Mouse (Mus musculus) stomach, embryonic 14.5 days (tissue): ENCODE measurements around the gene Celf1. TPM values are rescaled to one million over a fixed set of nuclear protein-coding genes. Genes with fewer than 3 reads are reported as not detected.
"Not testable (repeated sequence)": the region's sequence is repeated elsewhere in the genome, so short reads cannot be mapped to it uniquely, and the experiment has no call there.

ENCODE experiments used
- ATAC-seq: fragments of 200-750 bp; cut with Nextera tagmentation; 2 replicates; pipeline ENCODE4 v1.8.0; 2017; ENCODE audit warnings: low read depth, moderate TSS enrichment; ENCODE audit not compliant: insufficient number of reproducible peaks, insufficient read depth, low FRiP score
- H3K27ac ChIP-seq: fragments of 300-500 bp; sonication (generic); 2 replicates; pipeline ENCODE4 v1.5.1; 2014; ENCODE audit warnings: mild to moderate bottlenecking, low read length, moderate library complexity, mixed read lengths
- H3K27me3 ChIP-seq: fragments of 300-500 bp; sonication (generic); 2 replicates; pipeline ENCODE4 v1.6.1; 2014; ENCODE audit warnings: low read length, control low read depth, mixed read lengths; ENCODE audit not compliant: control insufficient read depth, insufficient read depth
- H3K36me3 ChIP-seq: fragments of 300-500 bp; sonication (generic); 2 replicates; pipeline ENCODE4 v1.6.1; 2014; ENCODE audit warnings: mild to moderate bottlenecking, control low read depth, low read length, moderate library complexity, mixed read lengths; ENCODE audit not compliant: control insufficient read depth, insufficient read depth
- H3K4me1 ChIP-seq: fragments of 300-500 bp; sonication (generic); 2 replicates; pipeline ENCODE4 v1.6.1; 2014; ENCODE audit warnings: low read length, control low read depth, mixed read lengths; ENCODE audit not compliant: control insufficient read depth, insufficient read depth
- H3K4me2 ChIP-seq: fragments of 300-500 bp; sonication (generic); replicated peaks from 2 replicates; pipeline ENCODE4 v1.6.1; 2014; ENCODE audit warnings: low read depth, low read length, control low read depth
- H3K4me3 ChIP-seq: fragments of 300-500 bp; sonication (generic); 2 replicates; pipeline ENCODE4 v1.5.1; 2014; ENCODE audit warnings: low read depth, low read length, control low read depth
- H3K9ac ChIP-seq: fragments of 300-500 bp; sonication (generic); replicated peaks from 2 replicates; pipeline ENCODE4 v1.6.1; 2014; ENCODE audit warnings: low read depth, mild to moderate bottlenecking, control low read depth, low read length, moderate library complexity, mixed read lengths
- H3K9me3 ChIP-seq: fragments of 300-500 bp; sonication (generic); 2 replicates; pipeline ENCODE4 v1.6.1; 2016; ENCODE audit warnings: low read depth, low read length, control low read depth; ENCODE audit not compliant: control insufficient read depth
- WGBS: fragments of 180-500 bp; shearing (Covaris S2); extraction: QIAGEN DNeasy Blood & Tissue Kit; methylation state at CpG from one replicate; pipeline ENCODE4 v1.1.7; 2014; 5-methylcytosine and 5-hydroxymethylcytosine counted together
- polyA plus RNA-seq: library from polyadenylated mRNA; unstranded; fragments of >200 nt; fragmentation: Nextera tagmentation; extraction: Ambion mirVana; gene quantifications from 2 replicates; pipeline ENCODE4 v1.2.1, GENCODE M21; 2014

Gene Celf1
- polyA plus RNA-seq, 1 experiment from 2014 or later = 75.1 TPM

DNA sequence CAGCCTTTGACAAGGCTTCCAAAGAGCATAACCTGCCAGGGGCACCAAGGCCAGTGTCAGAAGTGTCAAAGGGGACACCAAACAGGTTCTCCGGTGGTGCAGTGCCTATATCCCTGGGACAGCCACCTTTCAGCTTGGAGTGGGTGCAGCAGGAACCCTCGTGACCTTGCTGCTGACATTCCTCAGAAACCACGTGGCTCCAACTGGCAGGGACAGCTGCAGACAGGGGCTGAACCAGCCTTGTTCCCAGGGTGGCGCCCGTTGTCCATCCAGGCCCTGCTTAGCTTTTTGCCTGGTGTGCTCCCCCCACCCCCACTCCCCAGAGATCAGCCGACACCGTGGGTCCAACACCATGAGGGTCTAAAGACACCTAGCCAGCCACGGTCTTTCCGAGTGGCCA, 95.2 kb downstream of the Celf1 start, which contains the start of gene Rapsn:
Rapsn (plus strand) TSS at position 236 of the 400 bp plus-strand sequence.
- Histone ChIP-seq H3K27me3 (no peaks in the 10 kb centered on the region), H3K9me3 (no peaks in the 10 kb centered on the region), H3K36me3 (no peaks in the 10 kb centered on the region), H3K9ac (no peak within 1 kb of the TSS), H3K4me1 (no peaks in the 10 kb centered on the region), H3K27ac (no peak within 1 kb of the TSS), H3K4me2 (no peak within 1 kb of the TSS), H3K4me3 (no peak within 1 kb of the TSS)
- peak; percentile 24; the same call in 1 of the 2 replicates for ATAC-seq
- 55% methylated on average over 9 of the region's 9 CpGs for WGBS

DNA sequence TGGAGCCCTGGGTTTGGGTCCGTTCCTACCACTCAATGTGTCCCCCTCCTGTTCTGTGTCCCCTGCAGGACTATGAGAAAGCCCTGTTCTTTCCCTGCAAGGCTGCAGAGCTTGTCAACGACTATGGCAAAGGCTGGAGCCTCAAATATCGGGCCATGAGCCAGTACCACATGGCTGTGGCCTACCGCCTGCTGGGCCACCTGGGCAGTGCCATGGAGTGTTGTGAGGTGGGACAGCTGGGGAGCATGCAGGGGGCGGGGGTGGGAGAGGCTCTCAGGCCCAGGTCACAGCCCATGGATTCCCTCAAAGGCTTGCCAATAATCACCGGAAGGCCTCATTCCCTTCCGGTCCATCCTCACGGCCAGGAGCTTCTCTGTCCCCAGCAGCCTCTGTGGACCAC, 101.6 kb downstream of the Celf1 start:
- Histone ChIP-seq H3K36me3 (no peaks in the 10 kb centered on the region), H3K27ac (no peak overlapping the region), H3K4me2 (no peak overlapping the region), H3K4me1 (no peaks in the 10 kb centered on the region), H3K9me3 (no peaks in the 10 kb centered on the region), H3K4me3 (no peak overlapping the region), H3K9ac (no peak overlapping the region), H3K27me3 (no peaks in the 10 kb centered on the region)
- 75% methylated on average over 8 of the region's 8 CpGs for WGBS
- ATAC-seq = no peak

DNA sequence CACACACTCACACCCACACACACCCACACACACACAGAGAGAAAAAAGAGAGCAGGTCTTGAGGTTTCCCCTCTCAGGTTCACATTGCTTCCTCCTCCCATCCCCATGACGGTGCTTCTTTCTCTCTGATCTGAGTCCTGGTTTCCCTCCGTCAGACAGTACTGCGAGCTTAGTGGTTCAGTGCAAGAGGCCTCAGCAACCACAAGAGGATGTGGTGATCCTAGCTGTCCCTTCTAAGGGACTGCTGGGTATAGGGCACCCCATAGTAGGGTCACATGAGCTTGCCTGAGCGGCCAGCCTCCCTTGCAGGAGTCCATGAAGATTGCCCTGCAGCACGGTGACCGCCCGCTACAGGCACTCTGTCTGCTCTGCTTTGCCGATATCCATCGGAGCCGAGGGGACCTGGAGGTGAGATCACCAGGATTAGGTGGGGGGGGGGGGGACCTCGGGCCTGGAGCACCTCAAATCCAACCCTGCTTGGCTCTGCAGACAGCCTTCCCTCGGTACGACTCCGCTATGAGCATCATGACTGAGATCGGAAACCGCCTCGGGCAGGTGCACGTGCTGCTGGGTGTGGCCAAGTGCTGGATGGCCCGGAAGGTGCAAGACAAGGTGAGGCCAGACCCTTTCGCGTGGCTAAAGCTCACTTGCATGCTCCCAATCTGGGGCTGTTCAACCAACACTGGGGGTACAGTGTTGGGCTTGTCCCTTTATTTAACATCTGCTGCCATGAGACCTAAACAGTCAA, 102.6 kb downstream of the Celf1 start:
- H3K36me3 ChIP-seq = no peaks in the 10 kb centered on the region
- 66% methylated on average over 21 of the region's 21 CpGs for WGBS
- no peak overlapping the region for H3K4me2 ChIP-seq
- no peak; the same call in 1 of the 2 replicates for ATAC-seq
- no peaks in the 10 kb centered on the region for H3K4me1 ChIP-seq
- no peaks in the 10 kb centered on the region for H3K9me3 ChIP-seq
- H3K9ac ChIP-seq = no peak overlapping the region
- no peak overlapping the region for H3K27ac ChIP-seq
- H3K27me3 ChIP-seq = no peaks in the 10 kb centered on the region
- H3K4me3 ChIP-seq = no peak overlapping the region

DNA sequence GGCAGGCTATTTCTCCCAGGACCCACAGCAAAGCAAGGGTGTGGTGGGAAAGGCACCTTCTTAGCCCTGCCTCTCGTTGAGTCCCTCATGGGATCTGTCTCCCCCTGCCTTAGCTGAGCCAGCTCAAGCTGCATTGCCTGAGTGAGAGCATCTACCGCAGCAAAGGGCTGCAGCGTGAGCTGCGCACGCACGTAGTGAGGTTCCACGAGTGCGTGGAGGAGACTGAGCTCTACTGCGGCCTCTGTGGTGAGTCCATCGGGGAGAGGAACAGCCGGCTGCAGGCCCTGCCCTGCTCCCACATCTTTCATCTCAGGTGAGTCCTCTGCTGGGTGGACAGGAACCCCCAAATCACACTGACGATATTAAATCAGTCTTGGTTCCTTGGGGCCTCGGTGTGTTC, 104.5 kb downstream of the Celf1 start:
- no peaks in the 10 kb centered on the region for H3K27me3 ChIP-seq
- 74% methylated on average over 13 of the region's 13 CpGs for WGBS
- no peaks in the 10 kb centered on the region for H3K36me3 ChIP-seq
- no peaks in the 10 kb centered on the region for H3K9me3 ChIP-seq
- no peak overlapping the region for H3K27ac ChIP-seq
- ATAC-seq = no peak
- H3K9ac ChIP-seq = no peak overlapping the region
- no peak overlapping the region for H3K4me3 ChIP-seq
- no peak overlapping the region for H3K4me2 ChIP-seq
- H3K4me1 ChIP-seq = no peaks in the 10 kb centered on the region

DNA sequence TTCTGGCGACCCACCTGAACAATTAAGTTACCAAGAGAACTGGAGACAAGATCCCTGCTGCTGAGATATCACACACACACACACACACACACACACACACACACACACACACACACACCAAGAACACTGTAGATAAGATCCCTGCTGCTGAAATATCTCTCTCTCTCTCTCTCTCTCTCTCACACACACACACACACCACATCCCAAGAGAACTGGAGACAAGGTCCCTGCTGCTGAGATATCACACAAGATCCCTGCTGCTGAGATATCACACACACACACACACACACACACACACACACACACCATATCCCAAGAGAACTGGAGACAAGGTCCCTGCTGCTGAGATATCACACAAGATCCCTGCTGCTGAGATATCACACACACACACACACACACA, 105.6 kb downstream of the Celf1 start:
- not testable (repeated sequence) for H3K27me3 ChIP-seq, H3K4me1 ChIP-seq, ATAC-seq, H3K36me3 ChIP-seq, H3K27ac ChIP-seq, H3K9me3 ChIP-seq, H3K4me3 ChIP-seq, H3K9ac ChIP-seq, H3K4me2 ChIP-seq
- WGBS = 83% methylated on average over 1 of the region's 1 CpGs

DNA sequence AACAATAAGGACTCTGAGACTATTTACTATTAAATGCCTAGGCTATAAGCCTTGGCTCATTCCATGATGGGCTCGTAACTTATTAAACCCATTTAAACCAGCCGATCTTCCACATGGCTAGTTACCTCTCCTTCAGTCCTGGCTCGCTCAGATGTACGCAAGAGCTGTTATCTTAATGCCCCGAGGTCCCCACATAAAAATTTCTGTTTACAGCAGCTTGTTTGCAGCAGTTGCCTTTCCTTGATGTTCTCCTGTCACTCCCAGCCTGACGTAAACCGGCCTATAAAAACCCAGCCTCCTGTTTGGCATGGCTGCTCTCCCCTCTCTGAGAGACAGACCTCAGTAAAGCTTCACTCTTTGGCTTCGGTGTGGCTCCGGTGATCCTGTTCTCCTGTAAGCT, 107.2 kb downstream of the Celf1 start:
- Histone ChIP-seq H3K4me3 (no peak overlapping the region), H3K4me2 (no peak overlapping the region), H3K27me3 (no peaks in the 10 kb centered on the region), H3K27ac (no peak overlapping the region), H3K36me3 (no peaks in the 10 kb centered on the region), H3K9ac (no peak overlapping the region), H3K9me3 (no peaks in the 10 kb centered on the region), H3K4me1 (no peaks in the 10 kb centered on the region)
- WGBS = 76% methylated on average over 9 of the region's 9 CpGs
- ATAC-seq = no peak

DNA sequence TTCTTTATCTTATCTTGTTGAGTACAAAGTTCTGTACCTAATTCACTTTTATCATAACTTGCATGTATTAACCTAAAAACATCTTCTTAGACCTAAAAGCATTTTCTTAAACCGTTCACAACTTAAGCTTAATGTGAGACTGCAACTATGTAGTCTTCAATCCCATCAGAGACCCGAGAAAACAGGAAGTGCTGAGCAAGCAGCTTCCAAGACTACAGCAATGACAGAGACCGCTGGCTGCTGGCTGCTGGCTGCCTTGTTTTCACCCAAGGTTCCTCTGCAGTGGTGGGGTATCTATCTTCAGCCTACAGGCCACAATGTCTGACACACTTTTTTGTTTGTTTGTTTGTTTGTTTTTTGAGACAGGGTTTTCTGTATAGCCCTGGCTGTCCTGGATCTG, 111.7 kb downstream of the Celf1 start:
- H3K4me1 ChIP-seq = peaks cover 6% of the 10 kb centered on the region; the same call in 1 of the 2 replicates
- no peak overlapping the region for H3K9ac ChIP-seq
- ATAC-seq = no peak
- WGBS = 77% methylated on average over 3 of the region's 3 CpGs
- no peaks in the 10 kb centered on the region for H3K9me3 ChIP-seq
- peaks cover 19% of the 10 kb centered on the region for H3K36me3 ChIP-seq
- no peaks in the 10 kb centered on the region for H3K27me3 ChIP-seq
- H3K27ac ChIP-seq = no peak overlapping the region
- H3K4me3 ChIP-seq = no peak overlapping the region
- no peak overlapping the region for H3K4me2 ChIP-seq

DNA sequence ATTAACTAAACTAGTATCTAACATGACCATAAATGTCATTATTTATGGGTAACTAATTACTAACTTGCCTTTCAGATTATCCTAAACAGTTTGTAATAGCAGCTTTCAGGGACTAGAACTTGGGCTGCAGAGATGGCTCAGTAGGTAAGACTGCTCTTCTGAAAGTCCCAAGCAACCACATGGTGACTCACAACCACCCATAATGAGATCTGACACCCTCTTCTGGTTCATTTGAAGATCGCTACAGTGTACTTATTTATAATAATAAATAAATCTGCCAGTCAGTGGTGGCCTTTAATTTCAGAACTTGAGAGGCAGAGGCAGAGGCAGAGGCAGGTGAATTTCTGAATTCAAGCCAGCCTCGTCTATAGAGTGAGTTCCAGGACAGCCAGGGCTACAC, 112.6 kb downstream of the Celf1 start:
- peak overlapping the region; percentile 49; the same call in 1 of the 2 replicates for H3K4me2 ChIP-seq
- H3K36me3 ChIP-seq = peaks cover 27% of the 10 kb centered on the region
- 57% methylated on average over 2 of the region's 2 CpGs for WGBS
- H3K27me3 ChIP-seq = no peaks in the 10 kb centered on the region
- no peak overlapping the region for H3K27ac ChIP-seq
- no peak overlapping the region for H3K4me3 ChIP-seq
- H3K9ac ChIP-seq = no peak overlapping the region
- no peaks in the 10 kb centered on the region for H3K9me3 ChIP-seq
- peaks cover 6% of the 10 kb centered on the region; the same call in 1 of the 2 replicates for H3K4me1 ChIP-seq
- no peak for ATAC-seq
